Mouse (Mus musculus) ES-CJ7 (cell line): ENCODE data around the gene Arhgap19.
A peak's percentile ranks its signal among the peaks of the same experiment; 100 is the strongest.

ENCODE experiments used
- DNase-seq: peaks from one replicate; pipeline ENCODE4 v3.0.0; 2011; ENCODE audit warnings: low read depth, low spot score

The Arhgap19 gene

GRCm38 (mm10) chr19:41800451-41800850 is 1.4 kb downstream of the Arhgap19 start:
- no peak for DNase-seq

- no peak for DNase-seq
These were observed 4.3 kb downstream of the Arhgap19 start for GRCm38 (mm10) chr19:41797536-41797935.

- DNase-seq, result no peak
These were observed 5.0 kb downstream of the Arhgap19 start for GRCm38 (mm10) chr19:41796789-41797327.

- no peak for DNase-seq
These were observed 5.6 kb downstream of the Arhgap19 start for GRCm38 (mm10) chr19:41796148-41796760.

- DNase-seq, result no peak
These were observed 6.9 kb downstream of the Arhgap19 start for GRCm38 (mm10) chr19:41794901-41795300.

- DNase-seq, result no peak
These were observed 7.8 kb downstream of the Arhgap19 start for GRCm38 (mm10) chr19:41794017-41794416.

GRCm38 (mm10) chr19:41792934-41793486 is 8.8 kb downstream of the Arhgap19 start:
- no peak for DNase-seq

- DNase-seq, result peak; percentile 24
These were observed 10.5 kb downstream of the Arhgap19 start for GRCm38 (mm10) chr19:41791384-41791783.

GRCm38 (mm10) chr19:41789110-41789961 is 12.5 kb downstream of the Arhgap19 start:
- DNase-seq, result no peak

- no peak for DNase-seq
These were observed 15.0 kb downstream of the Arhgap19 start for GRCm38 (mm10) chr19:41786896-41787295.

GRCm38 (mm10) chr19:41777514-41777913 is 24.3 kb downstream of the Arhgap19 start:
- no peak for DNase-seq

GRCm38 (mm10) chr19:41768711-41769110 is 33.1 kb downstream of the Arhgap19 start:
- no peak for DNase-seq

- DNase-seq, result peak; percentile 44
These were observed 35.2 kb downstream of the Arhgap19 start for GRCm38 (mm10) chr19:41766628-41767027.

- peak; percentile 82 for DNase-seq
These were observed 37.8 kb downstream of the Arhgap19 start for GRCm38 (mm10) chr19:41763870-41764660.

- DNase-seq, result peak; percentile 74
These were observed 40.3 kb downstream of the Arhgap19 start for GRCm38 (mm10) chr19:41761529-41761928.

GRCm38 (mm10) chr19:41759765-41760164 is 42.1 kb downstream of the Arhgap19 start:
- no peak for DNase-seq

GRCm38 (mm10) chr19:41759270-41759669 is 42.6 kb downstream of the Arhgap19 start:
- DNase-seq, result no peak

- no peak for DNase-seq
These were observed 47.1 kb downstream of the Arhgap19 start for GRCm38 (mm10) chr19:41754760-41755159.

- no peak for DNase-seq
These were observed 49.9 kb downstream of the Arhgap19 start for GRCm38 (mm10) chr19:41751906-41752305.

- DNase-seq, result no peak
These were observed 54.4 kb downstream of the Arhgap19 start for GRCm38 (mm10) chr19:41747436-41747835.

- no peak for DNase-seq
These were observed 55.8 kb downstream of the Arhgap19 start for GRCm38 (mm10) chr19:41745941-41746557.
